Mouse (Mus musculus) gastrocnemius, postnatal 25 days (tissue): Measurements from ENCODE around the gene Pstpip1. TPM values are rescaled to one million over a fixed set of nuclear protein-coding genes. Genes with fewer than 3 reads are reported as not detected.

Experiments
- DNase-seq: peaks from one replicate; pipeline ENCODE4 v3.0.0; 2022
- long read RNA-seq, 2 experiments: library from polyadenylated mRNA; stranded (forward); transcript quantifications; one replicate each; pipeline ENCODE4 v2.0.0; 2021
- total RNA-seq, 2 experiments: library from RNA; stranded (reverse); gene quantifications; 1 replicate in 1 of 2; 2 replicates in 1 of 2; pipeline ENCODE4 v1.2.3; 2021

Gene Pstpip1
- total RNA-seq = under 1 TPM; 0.67 to 0.96 TPM
- long read RNA-seq, experiment 1 = 0 reads
- long read RNA-seq, experiment 2 = 0 reads

DNA sequence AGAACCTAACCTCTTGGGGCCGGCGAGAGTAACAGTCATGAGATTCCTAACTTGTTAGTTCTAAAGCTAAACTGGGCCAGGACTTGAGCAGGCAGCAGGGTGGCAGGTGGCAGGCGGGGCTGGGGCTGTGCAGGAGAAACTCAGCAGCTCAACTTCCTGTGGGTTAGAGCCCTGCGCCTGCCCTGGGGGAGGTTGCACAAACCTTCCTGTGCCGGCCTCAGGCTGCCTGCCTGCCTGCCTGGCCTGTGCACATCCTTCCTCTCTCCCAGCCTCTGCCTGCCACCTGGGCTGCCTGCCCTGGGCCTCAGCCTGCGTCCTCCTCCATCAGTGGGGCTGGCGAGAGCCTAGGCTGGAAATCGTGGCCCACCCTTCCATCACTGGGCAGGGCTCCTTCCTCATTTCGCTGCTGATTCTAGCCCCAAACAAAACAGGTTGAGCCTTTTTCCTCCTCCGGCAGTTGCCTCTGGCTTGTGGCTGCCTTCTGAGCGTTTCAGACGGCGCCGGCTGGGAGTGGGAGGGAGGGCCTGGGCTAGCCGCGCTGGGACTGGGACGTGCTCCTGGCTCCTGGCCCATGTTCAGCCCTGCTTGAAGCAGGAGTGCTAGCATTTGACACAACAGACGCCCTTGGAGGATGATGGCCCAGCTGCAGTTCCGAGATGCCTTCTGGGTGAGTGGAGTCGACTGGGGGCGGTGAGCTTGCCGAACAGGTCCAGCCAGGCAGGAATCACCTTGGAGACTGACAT lies at the start of gene Pstpip1:
TSS of gene Pstpip1 (plus strand) at position 185 of the 743 bp plus-strand sequence.
- peak; percentile 82 for DNase-seq

DNA sequence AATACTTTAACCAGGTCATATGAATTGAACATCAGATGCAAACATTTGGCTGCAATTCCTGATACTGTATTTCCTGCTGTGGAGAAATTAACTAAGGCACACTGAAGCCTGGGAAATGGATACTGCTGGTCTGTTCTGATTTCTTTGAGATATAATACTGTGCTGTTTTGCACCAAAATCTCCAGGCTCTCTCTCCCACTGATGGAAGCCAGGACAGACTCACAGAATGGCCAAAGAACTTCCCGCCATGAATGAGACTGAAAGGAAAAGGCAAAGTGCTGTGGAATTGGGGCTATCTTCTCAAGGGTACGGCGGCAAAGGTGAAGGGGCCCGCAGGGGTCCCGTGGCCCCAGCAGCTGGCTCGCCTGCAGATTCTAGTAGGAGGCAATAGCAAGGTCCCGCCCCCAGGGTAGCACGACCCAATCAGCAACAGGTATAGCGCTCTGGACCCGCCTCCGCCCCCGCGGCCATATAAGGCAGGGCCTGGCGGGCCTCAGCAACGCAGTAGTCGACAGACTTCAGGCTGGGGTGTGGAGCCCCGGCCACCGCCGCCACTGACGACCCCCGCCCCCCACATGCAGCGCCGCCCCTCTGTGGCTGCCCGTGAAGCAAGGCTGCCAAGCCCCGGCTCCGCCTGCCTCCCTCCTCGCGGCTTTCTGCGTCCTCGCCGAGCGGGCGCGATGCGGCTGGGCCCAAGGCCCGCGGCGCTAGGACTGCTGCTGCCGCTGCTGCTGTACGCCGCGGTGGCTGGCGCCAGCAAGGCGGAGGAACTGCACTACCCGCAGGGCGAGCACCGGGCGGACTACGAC lies 48.2 kb upstream of the Pstpip1 start, which contains the start of gene Rcn2:
TSS of gene Rcn2 (plus strand) at position 474 of the 809 bp plus-strand sequence.
- DNase-seq = peak; percentile 95

DNA sequence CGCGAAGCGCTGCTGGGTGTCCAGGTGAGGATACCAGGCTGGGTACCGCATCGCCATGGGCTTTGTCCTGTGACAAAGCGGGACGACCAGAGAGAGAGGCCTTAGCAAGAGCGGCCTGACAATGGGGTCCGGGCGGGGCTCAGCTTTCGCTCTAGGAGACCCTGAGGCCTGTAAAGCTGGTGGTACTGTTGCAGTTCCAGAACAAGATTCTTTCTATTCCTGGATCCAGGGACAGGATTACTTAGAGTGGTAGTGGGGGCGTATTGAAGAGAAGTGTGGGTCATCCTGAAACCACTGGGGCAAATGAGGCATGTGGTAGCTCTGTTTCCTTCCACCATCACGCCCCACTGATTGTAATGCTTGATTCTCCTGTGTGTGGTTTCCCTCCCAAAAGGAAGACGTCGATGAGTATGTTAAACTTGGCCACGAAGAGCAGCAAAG lies 47.6 kb upstream of the Pstpip1 start:
- no peak for DNase-seq

DNA sequence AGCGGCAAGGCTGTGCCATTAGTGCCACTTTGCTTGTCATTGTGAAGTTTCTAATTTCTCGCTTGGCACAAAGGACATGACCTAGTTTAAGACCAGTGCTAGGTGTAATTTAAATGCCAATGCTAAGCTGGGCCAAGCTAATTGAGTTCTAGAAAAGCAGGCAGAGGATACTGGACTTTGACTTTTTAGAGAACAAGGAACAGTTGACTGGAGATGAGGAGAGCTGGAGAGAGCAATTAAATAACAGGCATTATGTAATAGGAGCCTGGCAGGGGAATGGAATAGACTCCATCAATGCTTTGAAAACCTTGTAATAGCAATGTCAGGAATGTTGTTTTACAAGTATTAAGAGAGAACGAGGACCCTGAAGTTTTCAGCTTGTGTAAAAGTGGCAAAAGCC lies 36.0 kb upstream of the Pstpip1 start:
- DNase-seq = no peak

DNA sequence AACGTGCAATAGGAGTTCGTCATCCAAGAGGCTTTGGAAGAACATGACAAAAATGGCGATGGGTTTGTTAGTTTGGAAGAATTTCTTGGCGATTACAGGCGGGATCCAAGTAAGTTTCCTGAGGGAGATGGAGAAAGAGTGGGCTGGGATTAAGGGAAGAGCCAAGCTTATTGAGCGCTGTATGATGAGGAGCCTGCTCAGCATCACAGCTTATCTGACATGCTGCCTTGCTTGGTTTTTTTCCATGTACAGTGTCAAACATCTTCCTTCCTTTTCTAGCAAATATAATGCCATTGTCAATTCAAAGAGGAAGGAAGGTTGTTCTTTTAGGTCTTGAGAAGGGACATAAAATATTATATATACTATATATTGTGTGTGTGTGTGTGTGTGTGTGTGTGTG lies 33.6 kb upstream of the Pstpip1 start:
- DNase-seq = no peak

DNA sequence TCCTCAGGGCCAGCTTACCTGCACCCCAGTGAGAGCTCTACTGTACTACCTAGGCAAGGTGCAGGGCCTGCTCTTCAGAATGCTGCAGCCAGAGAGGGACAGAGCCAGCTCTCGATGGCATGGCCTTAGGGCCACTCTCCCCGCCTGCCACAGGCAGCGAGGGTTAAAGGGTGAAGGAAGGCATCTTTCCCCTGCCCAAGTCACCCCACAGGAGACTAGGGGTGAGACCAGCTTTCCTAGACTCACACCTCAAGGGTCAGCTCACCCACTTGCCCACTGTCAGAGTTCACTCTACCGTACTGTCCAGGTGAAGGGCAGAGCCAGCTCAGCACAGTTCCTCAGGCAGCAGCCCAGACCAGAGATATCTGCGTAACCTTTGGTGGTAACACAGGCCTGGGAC lies 27.4 kb upstream of the Pstpip1 start:
- DNase-seq = no peak

DNA sequence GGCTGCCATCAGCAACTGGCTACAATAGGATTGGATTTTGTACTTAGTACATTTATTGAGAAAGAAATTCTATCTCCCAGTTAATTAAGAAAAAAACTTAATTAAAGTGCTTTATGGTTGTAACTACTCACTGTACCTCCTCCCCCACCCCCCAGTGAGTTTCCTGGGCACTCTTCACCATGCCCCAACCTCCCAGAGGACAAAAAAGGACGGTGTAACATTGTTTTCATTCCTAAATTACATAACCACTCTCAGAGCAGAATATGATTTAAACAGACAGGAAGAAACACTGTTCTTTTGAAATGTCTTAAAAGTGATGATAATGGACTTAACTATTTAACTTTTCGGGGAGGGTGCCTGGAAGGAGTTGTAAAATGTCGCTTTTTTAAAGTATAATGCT lies 24.8 kb upstream of the Pstpip1 start:
- no peak for DNase-seq

DNA sequence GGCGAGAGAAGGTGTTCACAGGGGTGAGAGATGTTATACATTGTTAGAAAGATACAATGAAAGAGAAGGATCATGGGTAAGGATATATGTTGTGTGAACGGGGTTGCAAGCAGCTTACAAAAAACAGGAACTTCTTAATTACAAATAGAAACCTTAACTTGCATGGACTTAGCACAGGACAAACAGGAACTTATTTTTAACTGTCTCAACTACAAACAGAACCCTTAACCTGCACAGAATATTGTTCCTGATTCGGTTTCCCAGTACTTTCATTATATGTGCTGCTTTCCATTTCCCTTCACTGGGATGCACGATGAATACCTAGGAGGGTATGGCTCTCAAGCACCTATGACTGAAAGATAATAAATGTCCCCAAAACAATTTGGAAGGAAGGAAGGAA lies 21.8 kb upstream of the Pstpip1 start:
- DNase-seq = no peak

DNA sequence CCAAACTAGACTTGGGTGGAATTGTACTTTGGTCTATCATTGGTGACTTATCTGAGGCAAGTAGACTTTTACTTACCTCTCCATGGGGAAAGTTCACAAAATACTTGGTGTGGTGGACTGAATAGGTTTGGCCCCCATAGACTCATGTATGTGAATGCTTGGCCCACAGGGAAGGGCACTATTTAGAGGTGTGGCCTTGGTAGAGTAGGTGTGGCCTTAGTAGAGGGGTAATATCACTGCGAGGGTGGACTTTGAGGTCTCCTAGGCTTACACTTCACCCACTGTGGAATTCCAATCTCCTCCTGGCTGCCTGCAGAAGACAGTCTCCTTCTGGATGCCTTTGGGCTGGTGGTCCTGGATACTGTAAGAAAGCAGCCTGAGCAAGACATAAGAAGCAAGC lies 21.1 kb upstream of the Pstpip1 start:
- DNase-seq = no peak

DNA sequence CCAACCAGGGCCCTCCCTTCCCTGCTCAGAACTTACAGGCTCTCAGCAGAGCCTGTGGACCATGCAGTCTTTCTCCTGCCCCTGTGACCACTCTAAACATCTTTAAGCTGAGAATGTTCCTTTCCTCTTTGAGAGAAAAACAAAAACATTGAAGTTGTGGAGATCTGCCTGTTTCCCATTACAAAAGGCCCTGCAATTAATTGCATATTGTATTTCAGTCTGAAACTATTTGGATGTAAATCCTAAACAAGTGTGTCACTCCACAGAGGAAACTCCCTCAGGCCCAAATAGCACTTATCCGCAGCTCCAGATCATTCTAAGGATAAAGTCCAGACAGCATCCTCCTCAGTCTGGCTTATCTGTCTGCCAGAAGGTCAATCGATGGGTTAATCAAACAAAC lies 16.9 kb upstream of the Pstpip1 start:
- no peak for DNase-seq

DNA sequence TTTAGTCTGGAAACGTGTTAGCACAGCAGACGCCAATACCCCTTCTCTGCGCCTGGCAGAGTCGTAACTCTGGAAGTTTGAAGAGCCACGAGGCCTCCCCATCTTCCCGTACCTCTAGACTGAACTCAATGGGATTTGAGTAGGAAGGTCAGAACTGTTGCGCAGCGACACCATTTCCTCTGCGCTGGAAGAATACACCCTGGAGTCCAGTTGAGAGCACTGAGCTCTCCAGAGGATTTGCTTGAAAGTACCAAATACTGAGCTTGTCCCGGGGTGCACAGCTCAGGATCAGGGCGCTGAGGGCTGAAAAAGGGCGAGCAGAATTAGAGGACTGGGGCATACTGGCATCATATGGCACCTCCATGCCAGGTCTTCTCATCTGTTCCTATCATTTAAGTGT lies 14.9 kb upstream of the Pstpip1 start:
- DNase-seq = no peak

DNA sequence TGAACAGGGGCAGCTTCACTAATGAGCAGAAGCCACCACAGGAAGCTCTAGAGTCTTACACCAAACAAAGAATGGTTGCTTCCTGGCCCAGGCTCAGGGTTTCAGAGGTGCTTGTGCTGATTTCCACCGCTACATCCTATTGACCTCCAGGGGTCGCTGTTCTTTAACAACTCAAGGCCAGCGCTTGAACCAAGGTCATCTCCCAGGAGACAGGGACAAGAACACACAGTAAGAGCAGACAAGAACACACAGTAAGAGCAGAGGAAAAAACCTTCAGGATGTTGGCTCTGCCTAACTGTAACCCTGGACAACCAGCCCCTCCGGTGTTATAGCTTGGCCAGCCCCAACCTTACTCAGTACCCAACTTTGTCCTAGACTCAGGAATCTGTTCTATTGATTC lies 14.5 kb upstream of the Pstpip1 start:
- DNase-seq = peak; percentile 68

DNA sequence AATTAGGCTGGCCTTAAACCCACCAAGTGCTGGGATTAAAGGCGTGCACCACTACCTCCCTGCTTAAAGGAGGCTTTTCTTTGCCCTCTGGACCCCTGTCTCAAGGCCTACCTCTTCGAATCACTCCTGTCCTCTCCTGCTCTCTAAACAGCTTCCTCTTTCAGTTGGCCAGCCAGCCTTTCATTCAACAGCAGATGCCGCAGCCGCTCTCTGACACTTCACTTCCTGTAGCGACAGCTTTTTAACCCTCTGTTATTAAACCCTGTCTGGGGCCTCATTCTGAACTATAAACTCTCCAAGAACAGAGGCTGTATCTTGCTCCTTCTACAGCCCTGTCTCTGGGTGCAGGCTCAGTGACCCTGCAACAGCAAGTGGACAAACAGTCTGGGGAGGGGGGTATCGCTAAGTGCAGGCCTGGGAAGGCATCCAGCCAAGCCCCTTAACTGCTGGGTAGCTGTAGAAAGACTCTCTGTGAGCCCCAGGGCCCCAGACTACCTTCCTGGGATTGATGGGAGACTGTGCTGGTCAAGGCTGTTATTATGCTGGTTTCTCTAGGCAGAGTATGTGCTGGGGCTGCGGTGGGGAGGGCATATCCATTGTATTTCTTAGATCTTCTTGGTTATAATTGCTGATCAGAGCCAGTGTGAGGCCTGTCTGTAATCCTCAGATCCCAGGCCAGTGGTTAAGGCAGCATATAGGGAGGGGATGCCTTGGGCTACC lies 13.7 kb upstream of the Pstpip1 start:
- no peak for DNase-seq

DNA sequence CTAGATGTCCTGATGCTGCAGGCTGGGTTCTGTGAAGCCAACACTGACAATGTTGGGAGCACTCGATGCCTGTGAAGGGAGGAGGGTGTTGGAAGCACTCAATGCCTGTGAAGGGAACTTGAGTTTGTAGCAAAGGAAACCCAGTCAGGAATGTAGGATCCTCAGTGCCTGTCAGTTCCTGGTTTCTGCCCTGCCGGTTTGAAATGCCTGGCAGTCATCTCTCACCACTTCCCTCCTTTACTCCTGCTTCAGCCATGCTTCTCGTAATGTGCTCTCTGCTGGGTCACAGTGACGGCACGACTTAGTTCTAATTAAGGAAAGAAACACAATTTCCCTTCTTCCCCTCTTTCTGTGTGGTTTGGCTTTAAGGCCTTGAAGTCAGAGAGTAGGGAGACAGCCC lies 10.2 kb upstream of the Pstpip1 start:
- DNase-seq = no peak

DNA sequence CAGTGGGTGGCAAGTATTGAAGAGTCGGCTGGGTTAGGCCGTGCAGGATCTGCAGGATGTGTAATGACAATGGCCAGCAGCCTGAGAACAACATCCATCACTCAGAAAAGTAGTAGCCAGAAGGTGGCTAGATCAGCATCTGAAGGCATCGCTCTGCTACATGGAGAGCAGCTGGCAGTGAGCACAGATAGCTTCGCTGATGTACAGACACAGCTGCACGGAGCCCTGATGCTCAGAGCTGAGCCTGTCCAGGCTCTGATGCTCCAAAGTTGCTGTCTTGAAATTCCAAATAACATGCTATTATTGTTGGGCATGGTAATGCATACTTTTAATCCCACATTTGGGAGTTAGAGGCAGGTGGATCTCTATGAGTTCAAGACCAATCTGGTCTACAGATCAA lies 3.2 kb upstream of the Pstpip1 start:
- no peak for DNase-seq

DNA sequence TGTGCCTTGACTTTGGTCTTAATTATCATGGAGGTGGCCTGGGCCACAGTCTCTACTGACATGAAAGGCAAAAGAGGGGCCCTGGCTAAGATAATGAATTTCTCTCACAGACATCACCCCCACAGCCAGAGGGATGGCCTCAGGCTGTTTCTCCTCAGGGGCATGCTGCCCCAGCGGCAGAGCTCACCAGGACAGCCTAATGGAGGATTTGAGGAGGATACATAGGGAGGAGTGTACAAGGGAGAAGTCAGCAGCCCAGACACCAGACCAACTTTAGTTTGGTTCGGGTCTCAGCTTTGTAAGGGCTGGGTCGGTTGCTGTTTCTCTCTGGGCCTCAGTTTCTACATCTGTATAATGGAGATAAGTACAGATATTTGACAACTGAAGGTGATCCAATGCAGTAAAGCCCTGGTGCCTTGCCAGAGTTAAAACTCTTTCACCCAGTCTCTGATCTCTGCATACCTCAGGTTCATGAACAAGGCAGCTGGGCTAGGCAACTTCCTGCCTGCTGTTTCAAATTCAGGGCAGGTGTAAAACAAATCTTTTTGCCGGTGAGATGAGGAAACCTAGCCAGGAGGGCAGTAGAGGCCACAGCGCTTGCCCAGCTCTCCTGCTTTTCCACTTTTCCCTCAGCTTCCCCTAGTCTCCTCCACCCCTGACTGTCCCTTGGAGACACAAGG lies 924 bp downstream of the Pstpip1 start:
- no peak for DNase-seq

DNA sequence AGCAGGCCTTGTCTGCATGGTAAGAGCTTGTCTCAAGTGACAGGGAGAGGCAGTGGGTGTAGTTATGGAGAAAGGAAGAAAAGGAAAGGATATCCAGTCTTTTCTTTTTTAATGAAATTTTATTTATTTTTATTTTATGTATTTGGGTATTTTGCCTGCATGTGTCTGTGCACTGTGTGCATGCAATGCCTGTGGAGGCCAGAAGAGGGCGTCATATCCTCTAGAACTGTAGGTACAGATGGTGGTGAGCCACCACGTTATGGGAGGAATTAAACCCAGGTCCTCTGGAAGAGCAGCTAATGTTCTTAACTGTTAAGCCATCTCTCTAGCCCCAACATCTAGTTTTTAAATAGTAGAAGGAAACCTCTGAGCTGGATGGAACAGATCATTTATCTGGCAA lies 2.3 kb downstream of the Pstpip1 start:
- no peak for DNase-seq

DNA sequence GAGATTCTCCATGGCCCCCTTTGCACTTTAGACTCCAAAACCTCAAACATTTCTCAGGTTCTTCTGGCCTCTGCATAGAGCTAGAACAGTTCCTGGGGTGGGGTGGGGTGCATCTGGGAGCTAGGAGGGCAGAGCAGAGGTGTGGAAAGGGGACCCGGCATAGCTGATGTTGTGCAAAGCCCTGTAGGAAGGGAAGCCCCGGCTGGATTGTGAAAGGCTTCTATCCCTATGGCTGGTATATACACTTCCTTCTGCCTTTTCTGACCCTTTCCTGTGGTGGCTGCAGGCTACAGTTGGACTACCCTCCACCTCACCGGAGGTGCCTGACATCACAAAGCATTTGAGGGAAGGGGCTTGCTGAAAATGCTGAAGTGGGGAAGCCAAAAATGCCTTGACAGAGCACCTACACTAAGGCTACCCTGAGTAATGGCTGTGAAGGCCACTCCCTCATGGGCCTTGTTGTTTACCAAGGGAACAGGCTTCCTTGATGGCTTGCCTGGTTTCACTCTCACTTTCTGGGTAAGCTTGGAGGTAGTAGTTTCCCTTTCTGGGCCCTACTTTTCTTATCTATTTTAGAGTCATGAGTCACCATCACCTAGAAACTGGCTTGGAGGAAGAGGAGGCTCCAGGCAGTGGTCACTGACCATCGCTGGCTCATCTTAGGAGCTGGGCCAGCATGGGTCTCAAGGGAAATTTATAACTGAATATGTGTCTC lies 8.0 kb downstream of the Pstpip1 start:
- no peak for DNase-seq

DNA sequence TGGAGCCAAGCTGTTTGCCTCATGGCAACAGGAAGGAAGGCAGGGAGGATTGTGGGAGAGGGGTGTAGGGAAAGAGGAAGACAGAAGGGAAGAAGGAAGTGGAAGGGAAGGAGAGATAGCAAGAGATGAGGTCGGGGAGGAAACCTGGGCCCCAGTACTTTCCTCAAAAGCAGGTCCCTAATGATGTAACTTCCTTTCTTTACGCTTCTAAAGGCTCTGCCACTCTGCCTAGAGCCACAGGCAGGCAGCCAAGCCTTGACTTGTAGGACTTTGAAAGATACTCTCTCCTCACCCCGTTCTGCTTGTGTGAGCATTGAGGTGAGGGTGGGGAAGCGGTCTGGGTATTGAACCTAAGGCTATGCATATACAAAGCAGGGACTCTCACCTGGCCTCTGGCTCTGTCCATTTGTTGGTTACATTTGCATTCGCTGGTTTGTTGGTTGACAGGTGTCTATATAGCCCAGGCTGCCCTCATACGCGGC lies 10.3 kb downstream of the Pstpip1 start:
- DNase-seq = no peak

DNA sequence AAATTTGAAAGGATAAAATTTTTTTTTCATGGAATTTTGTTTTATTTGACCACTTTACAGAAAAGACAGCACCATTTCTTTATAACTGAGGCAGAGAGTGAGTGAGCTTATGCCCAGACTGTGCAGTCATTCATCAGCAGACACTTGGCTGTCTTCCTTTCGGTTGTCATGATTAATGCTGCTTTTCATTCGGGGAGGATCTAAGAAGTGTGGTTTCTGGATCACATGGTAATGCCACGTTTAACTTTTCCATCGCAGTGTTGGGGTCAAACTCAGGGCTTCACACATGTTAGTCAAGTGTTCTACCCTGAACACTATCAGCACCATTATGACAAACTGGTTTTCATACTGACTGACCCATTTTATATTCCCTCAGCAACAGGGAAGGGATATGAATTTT lies 11.3 kb downstream of the Pstpip1 start:
- DNase-seq = no peak

DNA sequence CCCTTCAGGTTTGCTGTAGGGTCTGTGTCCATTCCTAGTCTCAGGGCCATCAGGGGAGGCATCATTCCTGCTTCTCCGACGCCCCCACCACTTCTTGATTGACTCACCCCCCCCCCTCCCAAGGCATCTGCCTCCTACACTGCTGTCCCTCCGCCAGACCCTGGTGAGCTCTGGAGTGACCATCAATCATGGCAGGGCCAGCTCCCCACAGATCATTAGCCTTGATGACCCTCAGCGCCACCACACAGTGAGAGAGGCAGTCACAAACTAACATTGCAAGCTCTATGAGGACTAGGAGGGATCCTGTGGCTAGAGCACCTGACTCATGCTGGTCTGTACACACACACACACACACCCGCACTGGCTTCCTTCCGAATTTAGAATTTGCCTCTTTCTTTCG lies 15.2 kb downstream of the Pstpip1 start:
- DNase-seq = no peak
